Mouse (Mus musculus) forebrain, postnatal 0 days (tissue): ENCODE data around the gene Vmn1r218. TPM values are rescaled to one million over a fixed set of nuclear protein-coding genes. Genes with fewer than 3 reads are reported as not detected.
"Not testable (repeated sequence)": the region's sequence is repeated elsewhere in the genome, so short reads cannot be mapped to it uniquely, and the experiment has no call there.

Experiments used
- ATAC-seq: fragments of 200-750 bp; cut with Nextera tagmentation; 2 replicates; pipeline ENCODE4 v1.8.0; 2017; ENCODE audit warnings: mild to moderate bottlenecking, moderate library complexity
- DNase-seq: peaks from one replicate; pipeline ENCODE4 v3.0.0-alpha.2; 2015
- H3K27ac ChIP-seq: fragments of 300-500 bp; sonication (generic); 2 replicates; pipeline ENCODE4 v1.5.1; 2014; ENCODE audit warnings: low read depth, mild to moderate bottlenecking, antibody characterized with exemption, low read length, moderate library complexity, mixed read lengths
- H3K27me3 ChIP-seq: fragments of 300-500 bp; sonication (generic); 2 replicates; pipeline ENCODE4 v1.6.1; 2014; ENCODE audit warnings: mild to moderate bottlenecking, low read length, mixed read lengths; ENCODE audit not compliant: insufficient read depth
- H3K36me3 ChIP-seq: fragments of 300-500 bp; sonication (generic); 2 replicates; pipeline ENCODE4 v1.6.1; 2014; ENCODE audit warnings: mild to moderate bottlenecking, moderate library complexity; ENCODE audit not compliant: insufficient read depth
- H3K4me1 ChIP-seq: fragments of 300-500 bp; sonication (generic); 2 replicates; pipeline ENCODE4 v1.6.1; 2014; ENCODE audit warnings: antibody characterized with exemption; ENCODE audit not compliant: insufficient read depth
- H3K4me2 ChIP-seq: fragments of 300-500 bp; sonication (generic); 2 replicates; pipeline ENCODE4 v1.6.1; 2014; ENCODE audit warnings: low read depth, mild to moderate bottlenecking, moderate library complexity
- H3K4me3 ChIP-seq: fragments of 300-500 bp; sonication (generic); 2 replicates; pipeline ENCODE4 v1.5.1; 2014; ENCODE audit warnings: low read depth, low read length, mixed read lengths
- H3K9ac ChIP-seq: fragments of 300-500 bp; sonication (generic); 2 replicates; pipeline ENCODE4 v1.6.1; 2014; ENCODE audit warnings: mild to moderate bottlenecking
- H3K9me3 ChIP-seq: fragments of 300-500 bp; sonication (generic); 2 replicates; pipeline ENCODE4 v1.6.1; 2016; ENCODE audit warnings: low read length
- CTCF ChIP-seq: sonication (generic); IDR thresholded peaks from 2 replicates; pipeline ENCODE4 v1.5.1; 2016; ENCODE audit warnings: antibody characterized with exemption, control low read depth, low read depth
- WGBS: fragments of 180-500 bp; shearing (Covaris S2); extraction: QIAGEN DNeasy Blood & Tissue Kit; methylation state at CpG from one replicate; pipeline ENCODE4 v1.1.7; 2014; 5-methylcytosine and 5-hydroxymethylcytosine counted together
- polyA plus RNA-seq: library from polyadenylated mRNA; unstranded; fragments of >200 nt; fragmentation: Nextera tagmentation; extraction: Ambion mirVana; gene quantifications from 2 replicates; pipeline ENCODE4 v1.2.1, GENCODE M21; 2015
- total RNA-seq: library from RNA; depleted of rRNA; stranded (reverse); fragments of >200 nt; gene quantifications from 2 replicates; pipeline ENCODE4 v1.2.3, GENCODE M21; 2014; rRNA removed

Gene Vmn1r218
- total RNA-seq (not detected in 2 replicates), polyA plus RNA-seq (not detected in 2 replicates)

- no peak for ATAC-seq
- 65% methylated on average over 3 of the region's 3 CpGs for WGBS
- H3K4me3 ChIP-seq, result no peak within 1 kb of the TSS
- no peaks in the 10 kb centered on the region for H3K9me3 ChIP-seq
- H3K9ac ChIP-seq, result no peak within 1 kb of the TSS
- no peaks in the 10 kb centered on the region for H3K27me3 ChIP-seq
- TF ChIP-seq CTCF, result no peak
- DNase-seq, result no peak
- no peaks in the 10 kb centered on the region for H3K4me1 ChIP-seq
- no peak within 1 kb of the TSS for H3K27ac ChIP-seq
- H3K4me2 ChIP-seq, result no peak within 1 kb of the TSS
- H3K36me3 ChIP-seq, result no peaks in the 10 kb centered on the region
Measured at GRCm38 (mm10) chr13:23133099-23133498, at the start of gene Vmn1r218. TSS of gene Vmn1r218 (plus strand) at chr13:23133155.

DNA sequence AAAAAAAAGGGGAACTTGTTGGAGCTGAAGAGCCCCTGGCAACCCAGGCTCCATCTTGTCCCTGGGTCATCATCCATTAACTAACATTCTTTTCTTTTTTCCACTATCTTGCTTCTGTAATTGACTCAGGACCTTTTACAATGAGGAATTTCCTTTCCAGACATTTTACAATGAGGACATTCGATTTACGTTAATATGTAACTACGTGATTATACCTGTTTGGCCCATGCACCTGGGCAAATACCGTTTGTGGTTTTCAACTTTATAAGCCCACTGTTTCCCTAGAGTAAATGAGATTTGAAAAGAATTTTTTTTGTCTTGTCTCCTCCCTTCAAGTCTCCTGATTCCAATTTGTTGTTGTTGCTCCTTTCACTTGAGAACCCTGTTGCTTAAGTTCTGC, 38.6 kb upstream of the Vmn1r218 start:
- Histone ChIP-seq H3K27ac (no peak overlapping the region), H3K27me3 (no peaks in the 10 kb centered on the region), H3K4me3 (no peak overlapping the region), H3K4me1 (no peaks in the 10 kb centered on the region), H3K36me3 (no peaks in the 10 kb centered on the region), H3K9me3 (no peaks in the 10 kb centered on the region), H3K9ac (no peak overlapping the region), H3K4me2 (no peak overlapping the region)
- WGBS, result 96% methylated on average over 4 of the region's 4 CpGs
- DNase-seq, result no peak
- ATAC-seq, result no peak
- no peak for TF ChIP-seq CTCF

GRCm38 (mm10) chr13:23118126-23118525, 14.8 kb upstream of the Vmn1r218 start, which contains the start of gene Vmn1r217:
TSS of gene Vmn1r217 (minus strand) at chr13:23118226.
- H3K9me3 ChIP-seq, H3K36me3 ChIP-seq, H3K27ac ChIP-seq, H3K27me3 ChIP-seq, H3K4me1 ChIP-seq, ATAC-seq, DNase-seq, H3K9ac ChIP-seq, H3K4me2 ChIP-seq, H3K4me3 ChIP-seq: not testable (repeated sequence)
- 84% methylated on average over 1 of the region's 1 CpGs for WGBS

GRCm38 (mm10) chr13:23120611-23121010, 12.3 kb upstream of the Vmn1r218 start:
- H3K36me3 ChIP-seq, result no peaks in the 10 kb centered on the region
- no peaks in the 10 kb centered on the region for H3K4me1 ChIP-seq
- no peak overlapping the region for H3K4me2 ChIP-seq
- no peaks in the 10 kb centered on the region for H3K27me3 ChIP-seq
- H3K4me3 ChIP-seq, result no peak overlapping the region
- H3K9me3 ChIP-seq, result no peaks in the 10 kb centered on the region
- no peak overlapping the region for H3K9ac ChIP-seq
- 93% methylated on average over 2 of the region's 2 CpGs for WGBS
- H3K27ac ChIP-seq, result no peak overlapping the region
- ATAC-seq, result no peak
- TF ChIP-seq CTCF, result no peak
- no peak for DNase-seq

- no peaks in the 10 kb centered on the region for H3K4me1 ChIP-seq
- H3K4me2 ChIP-seq, result no peak overlapping the region
- DNase-seq, result no peak
- no peaks in the 10 kb centered on the region for H3K36me3 ChIP-seq
- no peak overlapping the region for H3K4me3 ChIP-seq
- no peaks in the 10 kb centered on the region for H3K27me3 ChIP-seq
- no peak overlapping the region for H3K9ac ChIP-seq
- no peaks in the 10 kb centered on the region for H3K9me3 ChIP-seq
- ATAC-seq, result no peak
- H3K27ac ChIP-seq, result no peak overlapping the region
- WGBS, result 46% methylated on average over 1 of the region's 1 CpGs
- TF ChIP-seq CTCF, result no peak
Measured at GRCm38 (mm10) chr13:23133501-23133900, 546 bp downstream of the Vmn1r218 start.

DNA sequence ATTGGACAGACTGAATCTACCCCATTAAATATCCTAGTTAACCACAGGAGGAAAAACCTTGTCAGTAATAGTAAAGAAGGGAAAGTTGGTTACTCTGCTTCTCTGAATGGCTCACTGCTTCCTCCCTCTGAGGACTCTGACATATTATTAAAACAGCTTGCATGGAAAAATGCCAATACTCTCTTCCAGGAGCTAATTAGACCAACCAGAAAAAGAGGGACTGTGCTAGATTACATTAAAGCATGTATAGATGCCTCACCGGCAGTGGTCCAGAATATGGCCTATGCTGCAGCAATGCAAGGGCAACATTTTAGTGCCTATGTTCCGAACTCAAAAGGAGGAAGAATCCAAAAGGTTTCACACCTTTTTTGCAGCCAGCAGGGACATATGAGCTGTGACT, 5.9 kb downstream of the Vmn1r218 start:
- Histone ChIP-seq H3K4me3 (no peak overlapping the region), H3K9ac (no peak overlapping the region), H3K4me1 (no peaks in the 10 kb centered on the region), H3K27ac (no peak overlapping the region), H3K9me3 (no peaks in the 10 kb centered on the region), H3K36me3 (no peaks in the 10 kb centered on the region), H3K27me3 (no peaks in the 10 kb centered on the region), H3K4me2 (no peak overlapping the region)
- 39% methylated on average over 2 of the region's 2 CpGs for WGBS
- DNase-seq, result peak; percentile 53
- TF ChIP-seq CTCF, result no peak
- ATAC-seq, result peak; percentile 55

GRCm38 (mm10) chr13:23157848-23158247, 24.9 kb downstream of the Vmn1r218 start:
- H3K4me3 ChIP-seq, result no peak overlapping the region
- no peak for TF ChIP-seq CTCF
- H3K4me1 ChIP-seq, result no peaks in the 10 kb centered on the region
- ATAC-seq (no peak), DNase-seq (no peak)
- no peak overlapping the region for H3K9ac ChIP-seq
- 59% methylated on average over 3 of the region's 3 CpGs for WGBS
- H3K27me3 ChIP-seq, result no peaks in the 10 kb centered on the region
- no peaks in the 10 kb centered on the region for H3K36me3 ChIP-seq
- H3K27ac ChIP-seq, result no peak overlapping the region
- H3K4me2 ChIP-seq, result no peak overlapping the region
- no peaks in the 10 kb centered on the region for H3K9me3 ChIP-seq

GRCm38 (mm10) chr13:23159012-23159411, 26.1 kb downstream of the Vmn1r218 start, which contains the start of gene Vmn1r219:
TSS of gene Vmn1r219 (plus strand) at chr13:23159312.
- H3K4me1 ChIP-seq, result no peaks in the 10 kb centered on the region
- no peaks in the 10 kb centered on the region for H3K36me3 ChIP-seq
- H3K27me3 ChIP-seq, result no peaks in the 10 kb centered on the region
- H3K9ac ChIP-seq, result no peak within 1 kb of the TSS
- TF ChIP-seq CTCF, result no peak
- H3K9me3 ChIP-seq, result no peaks in the 10 kb centered on the region
- no peak within 1 kb of the TSS for H3K4me3 ChIP-seq
- 85% methylated on average over 4 of the region's 4 CpGs for WGBS
- H3K27ac ChIP-seq, result no peak within 1 kb of the TSS
- no peak for ATAC-seq
- no peak for DNase-seq
- H3K4me2 ChIP-seq, result no peak within 1 kb of the TSS

DNA sequence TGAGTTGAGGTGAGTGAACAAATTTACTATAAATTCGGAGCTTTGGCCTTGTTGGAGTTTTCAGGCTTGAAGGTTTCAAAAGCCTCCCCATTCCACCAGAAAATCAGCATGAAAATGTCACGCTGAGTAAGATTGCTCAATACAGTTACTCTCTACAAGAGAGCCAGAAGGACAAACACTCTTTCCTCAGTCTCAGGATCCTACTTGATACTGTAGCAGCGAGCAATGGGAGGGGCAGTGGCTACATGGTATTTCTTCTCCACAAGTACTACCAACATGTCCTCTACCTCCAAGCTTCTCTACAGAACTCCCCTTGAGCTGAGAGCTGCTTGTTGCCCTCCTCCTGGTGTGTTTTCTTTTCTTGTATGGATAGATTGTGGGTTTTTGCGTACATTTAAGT, 33.5 kb downstream of the Vmn1r218 start:
- not testable (repeated sequence) for H3K27me3 ChIP-seq, H3K36me3 ChIP-seq, H3K9me3 ChIP-seq, ATAC-seq, H3K4me1 ChIP-seq, H3K9ac ChIP-seq, H3K27ac ChIP-seq, H3K4me2 ChIP-seq, H3K4me3 ChIP-seq, DNase-seq
- WGBS, result 85% methylated on average over 4 of the region's 4 CpGs
